Mouse (Mus musculus) erythroblast, embryonic 14.5 days (primary cell): ENCODE data around the gene Ror1.

Experiments used
- GATA1 ChIP-seq: IDR thresholded peaks from 2 replicates; pipeline ENCODE4 v1.6.1; 2012; ENCODE audit warnings: low read length, inconsistent platforms, mixed read lengths
- TAL1 ChIP-seq: IDR thresholded peaks from 3 replicates; pipeline ENCODE4 v1.6.1; 2012; ENCODE audit warnings: low read length, inconsistent platforms, mixed read lengths

- no peak for TF ChIP-seq GATA1
- no peak for TF ChIP-seq TAL1
Measured at GRCm38 (mm10) chr4:100056446-100056845, 39.1 kb upstream of the Ror1 start.
